Mouse (Mus musculus): ENCODE measurements at regions not wholly inside any gene's neighbourhood (a gene's known extent, or its start where the extent isn't known, plus 50 kb on each side); places are given as distances from the start of the nearest gene placed in this dataset.

- ChIA-PET CTCF (interaction anchor here in 1 of 4 experiments (1.3 kb wide), 1 partner anchor 127 kb away, joined by 7 read pairs; no protein-coding TSS in a partner anchor), POLR2A (interaction anchor here in 1 of 4 experiments (0.7 kb wide), 1 partner anchor 766 kb away, joined by 4 read pairs; no protein-coding TSS in a partner anchor)
These were observed 86.6 kb upstream of the Pgrmc2 start for GRCm38 (mm10) chr3:41169430-41169829.

GRCm38 (mm10) chr3:41168181-41168967, 85.5 kb upstream of the Pgrmc2 start:
- POLR2A ChIA-PET = interaction anchor here in 1 of 4 experiments (0.7 kb wide), 2 partner anchors 78 to 208 kb away, joined by 4 to 5 read pairs; no protein-coding TSS in a partner anchor
- CTCF ChIA-PET = interaction anchor here in 2 of 4 experiments (0.6 to 1.3 kb wide), 3 partner anchors 126 to 1000 kb away, joined by 3 to 7 read pairs (median 3); no protein-coding TSS in a partner anchor

- CTCF ChIA-PET = interaction anchor here in 3 of 4 experiments (0.7 to 1.3 kb wide), 4 partner anchors 15 to 1001 kb away, joined by 3 to 4 read pairs (median 4); no protein-coding TSS in a partner anchor
- POLR2A ChIA-PET = interaction anchor here in 1 of 4 experiments (0.7 kb wide), 2 partner anchors 79 to 208 kb away, joined by 4 to 5 read pairs; no protein-coding TSS in a partner anchor
These were observed 84.6 kb upstream of the Pgrmc2 start for GRCm38 (mm10) chr3:41167476-41167875.

GRCm38 (mm10) chr3:41164736-41165135, 81.9 kb upstream of the Pgrmc2 start:
- POLR2A ChIA-PET = interaction anchor here in 1 of 4 experiments (0.6 to 0.8 kb wide), 2 partner anchors 83 to 126 kb away, joined by 3 to 5 read pairs; no protein-coding TSS in a partner anchor

GRCm38 (mm10) chr3:41163767-41164166, 80.9 kb upstream of the Pgrmc2 start:
- ChIA-PET CTCF (no interaction called here), POLR2A (interaction anchor here in 1 of 4 experiments (1.4 kb wide), 1 partner anchor 10 kb away, joined by 3 read pairs; no protein-coding TSS in a partner anchor)

More at GRCm38 (mm10) chr3:41164736-41165135, 81.9 kb upstream of the Pgrmc2 start:
- CTCF ChIA-PET = interaction anchor here in 1 of 4 experiments (1.1 kb wide), 1 partner anchor 122 kb away, joined by 4 read pairs; no protein-coding TSS in a partner anchor

- ChIA-PET CTCF (interaction anchor here in 2 of 4 experiments (0.8 to 1.3 kb wide), 2 partner anchors 9 to 120 kb away, joined by 3 to 4 read pairs; no protein-coding TSS in a partner anchor), POLR2A (interaction anchor here in 3 of 4 experiments (1.0 to 1.4 kb wide), 4 partner anchors 9 to 79 kb away, joined by 3 to 4 read pairs (median 3); partner anchors contain the start of gene Pgrmc2 (in 1 of the 3))
These were observed 79.7 kb upstream of the Pgrmc2 start for GRCm38 (mm10) chr3:41162514-41162913.

GRCm38 (mm10) chr3:41160648-41161047, 77.8 kb upstream of the Pgrmc2 start:
- ChIA-PET CTCF (interaction anchor here in 1 of 4 experiments (0.7 kb wide), 3 partner anchors 34 to 566 kb away, joined by 3 to 7 read pairs (median 5); no protein-coding TSS in a partner anchor), POLR2A (interaction anchor here in 2 of 4 experiments (0.6 to 0.8 kb wide), 5 partner anchors 30 to 126 kb away, joined by 3 to 5 read pairs (median 4); no protein-coding TSS in a partner anchor)

- CTCF ChIA-PET = interaction anchor here in 2 of 4 experiments (0.6 to 0.7 kb wide), 3 partner anchors 24 to 430 kb away, joined by 4 to 5 read pairs (median 4); no protein-coding TSS in a partner anchor
These were observed 75.6 kb upstream of the Pgrmc2 start for GRCm38 (mm10) chr3:41158314-41158973.

GRCm38 (mm10) chr3:41157428-41157827, 74.6 kb upstream of the Pgrmc2 start:
- CTCF ChIA-PET = no interaction called here

More at GRCm38 (mm10) chr3:41158314-41158973, 75.6 kb upstream of the Pgrmc2 start:
- POLR2A ChIA-PET = no interaction called here

GRCm38 (mm10) chr3:41156562-41156961, 73.7 kb upstream of the Pgrmc2 start:
- ChIA-PET CTCF (no interaction called here), POLR2A (no interaction called here)

More at GRCm38 (mm10) chr3:41157428-41157827, 74.6 kb upstream of the Pgrmc2 start:
- POLR2A ChIA-PET = interaction anchor here in 1 of 4 experiments (0.6 kb wide), 1 partner anchor 969 kb away, joined by 3 read pairs; no protein-coding TSS in a partner anchor

GRCm38 (mm10) chr3:41155132-41155760, 72.4 kb upstream of the Pgrmc2 start:
- ChIA-PET CTCF (interaction anchor here in 1 of 4 experiments (0.7 kb wide), 2 partner anchors 213 to 702 kb away, joined by 3 to 4 read pairs; no protein-coding TSS in a partner anchor), POLR2A (interaction anchor here in 2 of 4 experiments (0.6 to 1.1 kb wide), 2 partner anchors 18 to 114 kb away, joined by 3 read pairs; no protein-coding TSS in a partner anchor)

- ChIA-PET POLR2A (interaction anchor here in 1 of 4 experiments (1.3 kb wide), 1 partner anchor 8 kb away, joined by 3 read pairs; no protein-coding TSS in a partner anchor), CTCF (interaction anchor here in 2 of 4 experiments (0.7 to 1.1 kb wide), 3 partner anchors 28 to 703 kb away, joined by 3 to 4 read pairs (median 3); no protein-coding TSS in a partner anchor)
These were observed 71.6 kb upstream of the Pgrmc2 start for GRCm38 (mm10) chr3:41154402-41154801.

- POLR2A ChIA-PET = interaction anchor here in 2 of 4 experiments (1.1 to 1.3 kb wide), 3 partner anchors 12 to 13 kb away, joined by 3 to 4 read pairs (median 3); no protein-coding TSS in a partner anchor
- CTCF ChIA-PET = interaction anchor here in 1 of 4 experiments (1.3 kb wide), 1 partner anchor 31 kb away, joined by 3 read pairs; no protein-coding TSS in a partner anchor
These were observed 69.1 kb upstream of the Pgrmc2 start for GRCm38 (mm10) chr3:41151989-41152388.

- ChIA-PET CTCF (no interaction called here), POLR2A (interaction anchor here (0.6 to 1.9 kb wide), 10 partner anchors 12 to 351 kb away, joined by 3 to 7 read pairs (median 3); no protein-coding TSS in a partner anchor)
These were observed 57.5 kb upstream of the Pgrmc2 start for GRCm38 (mm10) chr3:41140391-41140790.

- CTCF ChIA-PET = no interaction called here
- POLR2A ChIA-PET = interaction anchor here in 1 of 4 experiments (0.6 to 0.7 kb wide), 2 partner anchors 360 to 942 kb away, joined by 3 read pairs; no protein-coding TSS in a partner anchor
These were observed 55.1 kb upstream of the Pgrmc2 start for GRCm38 (mm10) chr3:41137931-41138330.

GRCm38 (mm10) chr3:41132889-41133288, 50.0 kb upstream of the Pgrmc2 start:
- POLR2A ChIA-PET = interaction anchor here in 1 of 4 experiments (1.6 kb wide), 1 partner anchor 33 kb away, joined by 3 read pairs; no protein-coding TSS in a partner anchor
- CTCF ChIA-PET = no interaction called here
